Mouse (Mus musculus) midbrain, postnatal 0 days (tissue): ENCODE results near the gene Prss16. TPM values are rescaled to one million over a fixed set of nuclear protein-coding genes. Genes with fewer than 3 reads are reported as not detected.

Source experiments
- ATAC-seq: fragments of 200-750 bp; cut with Nextera tagmentation; 2 replicates; pipeline ENCODE4 v1.8.0; 2017; ENCODE audit warnings: moderate number of reproducible peaks, mild to moderate bottlenecking, moderate TSS enrichment, moderate library complexity; ENCODE audit not compliant: low FRiP score
- DNase-seq: peaks from one replicate; pipeline ENCODE4 v3.0.0-alpha.2; 2015; ENCODE audit warnings: low spot score
- H3K27ac ChIP-seq: fragments of 300-500 bp; sonication (generic); 2 replicates; pipeline ENCODE4 v1.5.1; 2014; ENCODE audit warnings: low read depth, mild to moderate bottlenecking, low read length, mixed read lengths
- H3K27me3 ChIP-seq: fragments of 300-500 bp; sonication (generic); 2 replicates; pipeline ENCODE4 v1.6.1; 2014; ENCODE audit warnings: low read length, control low read depth, mixed read lengths; ENCODE audit not compliant: insufficient read depth
- H3K36me3 ChIP-seq: fragments of 300-500 bp; sonication (generic); 2 replicates; pipeline ENCODE4 v1.6.1; 2014; ENCODE audit warnings: low read length, control low read depth, mixed read lengths; ENCODE audit not compliant: insufficient read depth
- H3K4me1 ChIP-seq: fragments of 300-500 bp; sonication (generic); 2 replicates; pipeline ENCODE4 v1.6.1; 2014; ENCODE audit warnings: mild to moderate bottlenecking, control low read depth, antibody characterized with exemption, low read length, mixed read lengths; ENCODE audit not compliant: insufficient read depth
- H3K4me2 ChIP-seq: fragments of 300-500 bp; sonication (generic); 2 replicates; pipeline ENCODE4 v1.6.1; 2014; ENCODE audit warnings: low read depth, mild to moderate bottlenecking, low read length, mixed read lengths; ENCODE audit not compliant: poor library complexity, severe bottlenecking
- H3K4me3 ChIP-seq: fragments of 300-500 bp; sonication (generic); 2 replicates; pipeline ENCODE4 v1.5.1; 2014; ENCODE audit warnings: low read depth, mild to moderate bottlenecking, low read length, moderate library complexity
- H3K9ac ChIP-seq: fragments of 300-500 bp; sonication (generic); replicated peaks from 2 replicates; pipeline ENCODE4 v1.6.1; 2014; ENCODE audit warnings: mild to moderate bottlenecking, low read length, moderate library complexity, mixed read lengths; ENCODE audit not compliant: poor library complexity, severe bottlenecking
- H3K9me3 ChIP-seq: fragments of 300-500 bp; sonication (generic); 2 replicates; pipeline ENCODE4 v1.6.1; 2016; ENCODE audit warnings: low read length, control low read depth
- CTCF ChIP-seq: IDR thresholded peaks from 2 replicates; pipeline ENCODE4 v1.5.1; 2016; ENCODE audit warnings: antibody characterized with exemption, mild to moderate bottlenecking
- WGBS: fragments of 180-500 bp; shearing (Covaris S2); extraction: QIAGEN DNeasy Blood & Tissue Kit; methylation state at CpG from one replicate; pipeline ENCODE4 v1.1.7; 2014; 5-methylcytosine and 5-hydroxymethylcytosine counted together
- polyA plus RNA-seq: library from polyadenylated mRNA; unstranded; fragments of >200 nt; fragmentation: Nextera tagmentation; extraction: Ambion mirVana; gene quantifications from 2 replicates; pipeline ENCODE4 v1.2.1, GENCODE M21; 2015
- total RNA-seq: library from RNA; depleted of rRNA; stranded (reverse); fragments of >200 nt; gene quantifications from 2 replicates; pipeline ENCODE4 v1.2.3, GENCODE M21; 2014

Gene Prss16
- total and polyA plus RNA-seq, 2 experiments from 2014 or later: 1.6 TPM; not detected in 1

- ATAC-seq (no peak), DNase-seq (no peak)
- Histone ChIP-seq H3K27me3 (no peaks in the 10 kb centered on the region), H3K9me3 (no peaks in the 10 kb centered on the region), H3K4me3 (no peak overlapping the region), H3K4me1 (peaks cover 7% of the 10 kb centered on the region; the same call in 1 of the 2 replicates), H3K4me2 (no peak overlapping the region; the same call in 1 of the 2 replicates), H3K9ac (no peak overlapping the region), H3K27ac (no peak overlapping the region), H3K36me3 (no peaks in the 10 kb centered on the region)
- TF ChIP-seq CTCF: no peak
- 48% methylated on average over 5 of the region's 5 CpGs for WGBS
Measured at GRCm38 (mm10) chr13:22033741-22034442, 24.4 kb upstream of the Prss16 start.

DNA sequence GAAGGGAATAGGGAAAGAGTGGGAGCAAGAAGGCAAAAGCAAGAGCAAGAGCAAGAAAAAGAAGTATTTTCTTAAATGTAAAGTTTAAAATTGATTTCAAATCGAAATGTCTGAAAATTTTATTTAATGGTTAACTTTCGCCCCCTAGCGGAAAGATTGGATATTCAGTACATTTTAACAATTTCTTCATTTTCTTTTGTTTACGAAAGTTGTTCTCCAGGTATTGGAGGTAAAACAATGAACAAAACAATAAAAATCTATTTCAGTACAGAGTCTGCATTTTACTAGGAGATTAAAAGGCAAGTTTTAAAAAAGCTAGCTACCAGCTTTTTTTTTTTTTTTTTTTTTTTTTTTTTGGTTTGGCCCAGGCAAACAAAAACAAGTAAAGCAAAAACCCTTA, 21.0 kb upstream of the Prss16 start:
- Histone ChIP-seq H3K9me3 (no peaks in the 10 kb centered on the region), H3K9ac (no peak overlapping the region), H3K4me3 (no peak overlapping the region), H3K27ac (no peak overlapping the region), H3K27me3 (no peaks in the 10 kb centered on the region), H3K4me1 (no peaks in the 10 kb centered on the region), H3K36me3 (no peaks in the 10 kb centered on the region), H3K4me2 (no peak overlapping the region)
- WGBS: 12% methylated on average over 4 of the region's 4 CpGs
- peak; percentile 62 for TF ChIP-seq CTCF
- ATAC-seq (no peak), DNase-seq (peak; percentile 62)

DNA sequence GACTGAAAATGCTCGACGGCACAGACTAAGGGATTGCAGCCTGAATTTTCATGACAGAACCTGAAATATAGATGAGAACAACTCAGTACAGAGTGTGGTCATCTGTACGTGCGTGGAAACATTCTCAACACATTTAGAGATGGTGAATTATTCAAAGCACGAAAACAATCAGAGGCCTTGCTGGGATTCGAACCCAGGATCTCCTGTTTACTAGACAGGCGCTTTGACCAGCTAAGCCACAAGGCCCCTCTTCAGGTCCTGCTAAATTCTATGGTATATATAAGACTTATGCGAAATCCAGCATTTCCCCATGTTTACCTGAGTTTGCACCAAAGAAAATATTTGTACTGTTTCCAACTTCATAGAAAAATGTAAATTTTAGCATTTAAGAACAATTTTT, 20.4 kb upstream of the Prss16 start:
- Histone ChIP-seq H3K4me2 (no peak overlapping the region), H3K9ac (no peak overlapping the region), H3K9me3 (no peaks in the 10 kb centered on the region), H3K4me1 (no peaks in the 10 kb centered on the region), H3K36me3 (no peaks in the 10 kb centered on the region), H3K27me3 (no peaks in the 10 kb centered on the region), H3K27ac (no peak overlapping the region), H3K4me3 (no peak overlapping the region)
- 27% methylated on average over 8 of the region's 8 CpGs for WGBS
- no peak for ATAC-seq
- TF ChIP-seq CTCF: no peak
- no peak for DNase-seq

DNA sequence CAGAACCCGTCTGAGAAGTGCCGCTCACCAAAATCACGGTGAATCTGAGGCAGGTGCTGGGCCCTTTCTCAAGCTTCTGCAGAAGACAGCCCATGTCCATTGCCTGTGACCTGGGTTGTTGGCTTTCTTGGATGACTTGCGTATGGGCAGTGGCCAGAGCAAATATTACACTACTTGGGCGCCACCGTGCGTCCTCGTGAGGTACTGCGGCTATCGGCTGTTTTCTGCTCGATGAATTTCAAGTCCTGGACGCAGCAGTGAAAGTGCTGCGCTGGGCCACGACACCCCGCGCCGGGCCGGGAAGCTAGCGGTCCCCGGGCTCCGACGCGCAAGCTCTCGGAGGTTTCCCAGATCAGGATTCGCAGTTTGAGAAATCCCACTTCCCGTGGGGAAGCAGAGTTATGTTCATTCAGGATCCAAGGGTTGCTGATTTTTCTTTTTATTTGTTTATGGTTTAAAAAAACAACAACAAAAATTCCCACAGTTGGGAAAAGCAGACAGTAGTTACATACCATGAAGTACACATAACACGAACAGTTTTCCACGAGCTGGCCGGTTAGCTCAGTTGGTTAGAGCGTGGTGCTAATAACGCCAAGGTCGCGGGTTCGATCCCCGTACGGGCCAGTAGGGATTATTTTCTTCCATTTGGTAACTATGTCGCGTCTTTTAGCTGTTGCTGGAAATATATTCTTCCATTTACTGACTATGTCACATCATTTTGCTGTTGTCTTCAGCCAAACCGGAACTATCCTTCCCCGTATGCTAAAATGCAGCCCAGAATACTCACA, 19.3 kb upstream of the Prss16 start:
- ATAC-seq: peak; percentile 70
- Histone ChIP-seq H3K27ac (no peak overlapping the region), H3K27me3 (no peaks in the 10 kb centered on the region)

GRCm38 (mm10) chr13:22026058-22027031, 16.8 kb upstream of the Prss16 start:
- H3K27ac ChIP-seq: peak overlapping the region; percentile 51
- H3K36me3 ChIP-seq: no peaks in the 10 kb centered on the region
- H3K9me3 ChIP-seq: no peaks in the 10 kb centered on the region
- ATAC-seq: peak; percentile 81
- peak overlapping the region; percentile 41 for H3K4me3 ChIP-seq
- H3K27me3 ChIP-seq: no peaks in the 10 kb centered on the region
- peak overlapping the region; percentile 64 for H3K4me2 ChIP-seq
- H3K4me1 ChIP-seq: no peaks in the 10 kb centered on the region
- TF ChIP-seq CTCF: 0 out of 2 replicates have a peak, but pooled peaks have one; percentile 8
- H3K9ac ChIP-seq: peak overlapping the region; percentile 50
- DNase-seq: peak; percentile 94
- 1% methylated on average over 35 of the region's 35 CpGs for WGBS

More for the DNA sequence above, 19.3 kb upstream of the Prss16 start:
- under 1% methylated on average over 40 of the region's 40 CpGs for WGBS
- peak overlapping the region; percentile 54; the same call in 1 of the 2 replicates for H3K9ac ChIP-seq
- H3K9me3 ChIP-seq: no peaks in the 10 kb centered on the region
- H3K36me3 ChIP-seq: no peaks in the 10 kb centered on the region
- H3K4me1 ChIP-seq: no peaks in the 10 kb centered on the region
- peak overlapping the region; percentile 45 for H3K4me3 ChIP-seq
- DNase-seq: peak; percentile 92
- peak; percentile 92 for TF ChIP-seq CTCF
- H3K4me2 ChIP-seq: peak overlapping the region; percentile 55
